Mouse (Mus musculus): Measurements from ENCODE around the gene Naxd.

DNA sequence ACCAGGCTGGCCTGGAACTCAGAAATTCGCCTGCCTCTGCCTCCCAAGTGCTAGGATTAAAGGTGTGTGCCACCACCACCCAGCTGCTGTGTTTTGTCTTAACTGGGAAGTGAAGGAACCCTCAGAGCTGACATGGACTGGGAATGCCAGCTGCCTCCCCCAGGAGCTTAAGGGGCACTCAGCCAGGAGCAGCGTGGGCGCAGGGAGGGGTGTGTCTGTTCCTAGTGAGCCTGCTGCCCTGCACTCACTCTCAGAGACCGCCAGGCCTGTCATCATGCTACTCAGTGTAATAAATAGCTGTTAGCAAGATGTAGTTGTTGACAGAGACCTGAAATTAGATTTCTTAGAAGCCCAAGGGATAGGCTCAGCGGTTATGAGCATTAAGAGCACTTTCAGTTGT, 13.7 kb downstream of the Naxd start:
- TF ChIP-seq POLR2A (IDR thresholded peaks at IDR 0.05; ENCODE audit: borderline replicate concordance, insufficient read depth, low read length), result no peak
- no peak for TF ChIP-seq CTCF (IDR thresholded peaks at IDR 0.05; ENCODE audit: borderline replicate concordance, insufficient read depth, low read depth, low read length)
